Comparison of ENCODE assay signal across 19 mouse cellular contexts in genomic region chr14:71299755-71300154, GRCm38 (mm10).
DNase-seq lines count a peak whose midpoint lies in the region; ATAC-seq and TF ChIP-seq lines count a peak whose summit lies in the region.
"Had no signal": no experiment of that assay in that cellular context is flagged by ENCODE, and none has a peak within 500 bp of the region (broad histone marks: within the 10 kb centered on the region; RNA-seq: fewer than 3 reads in every experiment).

No protein-coding gene starts in this region.

- no peaks in the 10 kb centered on the region for H3K27me3 ChIP-seq in heart, embryonic 16.5 days (ENCODE audit: control insufficient read depth, insufficient read depth, low read length)
- no peaks in the 10 kb centered on the region for H3K27me3 ChIP-seq in lung, embryonic 14.5 days (ENCODE audit: insufficient read depth, low read length)
- no peaks in the 10 kb centered on the region for H3K27me3 ChIP-seq in lung, postnatal 0 days (replicated peaks; ENCODE audit: insufficient read depth, low read length)
- H3K27me3 ChIP-seq: limb, embryonic 12.5 days; liver, embryonic 13.5 days had no signal

- no peaks in the 10 kb centered on the region for H3K9me3 ChIP-seq in heart, embryonic 16.5 days (replicated peaks; ENCODE audit: control insufficient read depth, low read length)
- no peaks in the 10 kb centered on the region for H3K9me3 ChIP-seq in lung, embryonic 14.5 days (ENCODE audit: low read depth, low read length)
- H3K9me3 ChIP-seq in lung, postnatal 0 days (ENCODE audit: low read length) = no peaks in the 10 kb centered on the region
- H3K9me3 ChIP-seq: limb, embryonic 12.5 days; liver, embryonic 13.5 days had no signal

- TF ChIP-seq EP300 in lung, postnatal 0 days (IDR thresholded peaks at IDR 0.05) = no peak

- peaks cover 14% of the 10 kb centered on the region for H3K4me1 ChIP-seq in heart, embryonic 16.5 days (ENCODE audit: control insufficient read depth, insufficient read depth, low read length)
- H3K4me1 ChIP-seq in lung, embryonic 14.5 days (ENCODE audit: insufficient read depth) = no peaks in the 10 kb centered on the region
- no peaks in the 10 kb centered on the region for H3K4me1 ChIP-seq in lung, postnatal 0 days (ENCODE audit: insufficient read depth, low read depth, low read length)
- H3K4me1 ChIP-seq: limb, embryonic 12.5 days; liver, embryonic 13.5 days had no signal

- TF ChIP-seq CTCF in lung, embryonic 14.5 days (IDR thresholded peaks at IDR 0.05; ENCODE audit: low read depth) = no peak
- no peak for TF ChIP-seq CTCF in lung, postnatal 0 days (IDR thresholded peaks at IDR 0.05)

- H3K27ac ChIP-seq in heart, embryonic 16.5 days (ENCODE audit: low read length) = peak overlapping the region; percentile 3; the same call in 1 of the 2 replicates
- no peak overlapping the region for H3K27ac ChIP-seq in lung, embryonic 14.5 days (ENCODE audit: low read depth)
- H3K27ac ChIP-seq in lung, postnatal 0 days (ENCODE audit: low read length) = no peak overlapping the region
- H3K27ac ChIP-seq: heart, adult 2 months; left cerebral cortex, adult 2 months; limb, embryonic 12.5 days; liver, embryonic 13.5 days had no signal

- no peak overlapping the region for H3K4me3 ChIP-seq in heart, embryonic 16.5 days (ENCODE audit: low read length)
- H3K4me3 ChIP-seq in lung, embryonic 14.5 days (ENCODE audit: low read depth, low read length) = no peak overlapping the region
- no peak overlapping the region for H3K4me3 ChIP-seq in lung, postnatal 0 days (ENCODE audit: low read depth, low read length)
- H3K4me3 ChIP-seq: heart, adult 2 months; left cerebral cortex, adult 2 months; limb, embryonic 12.5 days; liver, embryonic 13.5 days had no signal

- 57% methylated on average over 6 of the region's 6 CpGs for WGBS in heart, embryonic 16.5 days
- 47% methylated on average over 6 of the region's 6 CpGs for WGBS in lung, embryonic 14.5 days
- WGBS in lung, postnatal 0 days = 57% methylated on average over 6 of the region's 6 CpGs

- no peaks in the 10 kb centered on the region for H3K36me3 ChIP-seq in heart, embryonic 16.5 days (ENCODE audit: control insufficient read depth, insufficient read depth)
- no peaks in the 10 kb centered on the region for H3K36me3 ChIP-seq in lung, embryonic 14.5 days (ENCODE audit: insufficient read depth)
- no peaks in the 10 kb centered on the region for H3K36me3 ChIP-seq in lung, postnatal 0 days (ENCODE audit: insufficient read depth, low read length)
- H3K36me3 ChIP-seq: limb, embryonic 12.5 days; liver, embryonic 13.5 days had no signal

- ATAC-seq in heart, embryonic 16.5 days (replicated peaks; ENCODE audit: extremely low read depth, insufficient read depth, low FRiP score) = peak; percentile 52
- no peak for ATAC-seq in lung, embryonic 14.5 days (ENCODE audit: insufficient read depth)
- no peak for ATAC-seq in lung, postnatal 0 days
- no peak for ATAC-seq in megakaryocyte-erythroid progenitor cell, adult 5-6 weeks (replicated peaks; ENCODE audit: low FRiP score, low TSS enrichment, poor library complexity, severe bottlenecking)
- ATAC-seq: forebrain, embryonic 14.5 days had no signal

- no peak overlapping the region for H3K9ac ChIP-seq in heart, embryonic 16.5 days (ENCODE audit: low read length)
- no peak overlapping the region for H3K9ac ChIP-seq in lung, embryonic 14.5 days
- H3K9ac ChIP-seq in lung, postnatal 0 days (replicated peaks; ENCODE audit: low read depth) = no peak overlapping the region
- H3K9ac ChIP-seq: limb, embryonic 12.5 days; liver, embryonic 13.5 days had no signal

- no peak overlapping the region for H3K4me2 ChIP-seq in heart, embryonic 16.5 days (ENCODE audit: low read depth, low read length)
- H3K4me2 ChIP-seq in lung, embryonic 14.5 days = no peak overlapping the region
- H3K4me2 ChIP-seq in lung, postnatal 0 days (replicated peaks; ENCODE audit: low read depth, low read length) = no peak overlapping the region
- H3K4me2 ChIP-seq: limb, embryonic 12.5 days; liver, embryonic 13.5 days had no signal

- peak; percentile 2 to 18 for DNase-seq in cerebellum, postnatal 14 days
- no peak for DNase-seq in cerebellum, adult 11 months
- DNase-seq in heart, adult 9 months (ENCODE audit: low spot score in 2 of 2) = no peak
- DNase-seq in lung, embryonic 14.5 days = peak; percentile 17
- no peak for DNase-seq in lung, postnatal 0 days (ENCODE audit: low spot score)
- DNase-seq in MN1 (ENCODE audit: low spot score) = peak; percentile 7
- DNase-seq: adrenal gland, postnatal 10 days; cerebellum, adult 8-10 months; embryo, embryonic 11 days; kidney, adult 2 months; kidney, postnatal 14 days; liver, embryonic 13.5 days; retina, postnatal 1 day had no signal

Comparison
In these comparisons a context has a peak if more than half of its experiments do, and no peak if none do; other contexts are left out.
1. DNase-seq: peak in cerebellum, postnatal 14 days (2 of 2), lung, embryonic 14.5 days (single experiment) and MN1 (single experiment); none in cerebellum, adult 11 months (single experiment), heart, adult 9 months (0 of 2) and lung, postnatal 0 days (single experiment).